Mouse (Mus musculus) midbrain, embryonic 15.5 days (tissue): ENCODE results near the gene Vmn1r189. TPM values are rescaled to one million over a fixed set of nuclear protein-coding genes. Genes with fewer than 3 reads are reported as not detected.
A peak's percentile ranks its signal among the peaks of the same experiment; 100 is the strongest.
"Not testable (repeated sequence)": the region's sequence is repeated elsewhere in the genome, so short reads cannot be mapped to it uniquely, and the experiment has no call there.

Experiments used
- ATAC-seq: fragments of 200-750 bp; cut with Nextera tagmentation; replicated peaks from 2 replicates; pipeline ENCODE4 v1.8.0; 2017; ENCODE audit warnings: moderate TSS enrichment
- H3K27ac ChIP-seq: fragments of 300-500 bp; sonication (generic); 2 replicates; pipeline ENCODE4 v1.5.1; 2015; ENCODE audit warnings: mild to moderate bottlenecking, inconsistent platforms
- H3K27me3 ChIP-seq: fragments of 300-500 bp; sonication (generic); replicated peaks from 2 replicates; pipeline ENCODE4 v1.6.1; 2015; ENCODE audit warnings: inconsistent platforms
- H3K36me3 ChIP-seq: fragments of 300-500 bp; sonication (generic); replicated peaks from 2 replicates; pipeline ENCODE4 v1.6.1; 2015; ENCODE audit warnings: inconsistent platforms
- H3K4me1 ChIP-seq: fragments of 300-500 bp; sonication (generic); 2 replicates; pipeline ENCODE4 v1.6.1; 2015; ENCODE audit warnings: inconsistent platforms
- H3K4me2 ChIP-seq: fragments of 300-500 bp; sonication (generic); 2 replicates; pipeline ENCODE4 v1.6.1; 2015; ENCODE audit warnings: inconsistent platforms, mild to moderate bottlenecking, moderate library complexity
- H3K4me3 ChIP-seq: fragments of 300-500 bp; sonication (generic); 2 replicates; pipeline ENCODE4 v1.5.1; 2015; ENCODE audit warnings: mild to moderate bottlenecking, inconsistent platforms
- H3K9ac ChIP-seq: fragments of 300-500 bp; sonication (generic); 2 replicates; pipeline ENCODE4 v1.6.1; 2015; ENCODE audit warnings: mild to moderate bottlenecking, inconsistent platforms
- H3K9me3 ChIP-seq: fragments of 300-500 bp; sonication (generic); 2 replicates; pipeline ENCODE4 v1.6.1; 2016; ENCODE audit warnings: inconsistent platforms
- WGBS: fragments of 180-500 bp; shearing (Covaris S2); methylation state at CpG from one replicate; pipeline ENCODE4 v1.1.7; 2015; ENCODE audit warnings: mixed read lengths; 5-methylcytosine and 5-hydroxymethylcytosine counted together
- microRNA-seq: library from miRNA; unstranded; fragments of <30 nt; microRNA quantifications from one replicate; pipeline ENCODE4, GENCODE M21; 2016
- polyA plus RNA-seq: library from polyadenylated mRNA; unstranded; fragments of >200 nt; fragmentation: Nextera tagmentation; extraction: Ambion mirVana; gene quantifications from 2 replicates; pipeline ENCODE4 v1.2.1, GENCODE M21; 2015

Gene Vmn1r189
- polyA plus RNA-seq = not detected in 2 replicates

GRCm38 (mm10) chr13:22105724-22106123, at the start of gene Vmn1r189:
Vmn1r189 (minus strand) TSS chr13:22105824.
- not testable (repeated sequence) for H3K4me3 ChIP-seq, H3K27me3 ChIP-seq, ATAC-seq, H3K9me3 ChIP-seq, H3K4me2 ChIP-seq, H3K9ac ChIP-seq, H3K36me3 ChIP-seq, H3K4me1 ChIP-seq, H3K27ac ChIP-seq
- WGBS = 93% methylated on average over 2 of the region's 2 CpGs

DNA sequence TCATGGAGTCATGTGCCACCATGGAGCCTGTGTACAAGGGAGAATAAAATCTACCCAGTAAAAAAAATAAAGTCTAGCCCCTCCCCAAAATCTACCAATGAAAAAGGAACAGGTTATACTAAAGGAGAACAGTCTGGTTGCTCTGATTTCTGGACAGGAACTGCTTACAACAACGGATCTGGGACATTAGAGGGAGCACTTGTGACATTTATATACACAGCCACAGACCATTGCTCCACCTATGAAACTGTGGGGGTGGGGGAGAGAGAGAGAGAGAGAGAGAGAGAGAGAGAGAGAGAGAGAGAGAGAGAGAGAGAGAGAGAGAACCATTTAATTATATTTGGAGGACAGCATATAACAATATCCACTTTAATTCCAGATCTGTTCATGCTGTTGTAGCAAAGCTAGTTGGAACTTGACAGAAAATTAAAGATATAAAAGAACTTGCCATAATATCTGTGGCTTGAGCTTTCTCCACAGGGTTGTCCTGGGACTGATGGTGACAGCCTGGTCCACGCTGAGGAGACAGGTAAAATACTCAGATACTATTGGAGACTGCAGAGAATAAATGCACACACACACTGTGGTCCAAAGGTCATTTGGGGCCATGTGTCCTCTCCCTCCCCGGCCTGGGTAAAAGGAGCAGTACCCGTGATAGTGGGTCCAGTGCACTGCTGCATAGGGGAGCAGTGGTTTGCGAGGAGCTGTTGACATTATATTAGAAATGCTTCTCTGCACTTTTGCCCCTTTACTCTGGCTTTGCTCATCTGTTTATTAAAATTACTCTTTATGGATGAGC, 31.1 kb upstream of the Vmn1r189 start:
- not testable (repeated sequence) for H3K9me3 ChIP-seq, H3K4me2 ChIP-seq, H3K4me3 ChIP-seq, H3K36me3 ChIP-seq, H3K9ac ChIP-seq, H3K27ac ChIP-seq, H3K27me3 ChIP-seq, H3K4me1 ChIP-seq
- 79% methylated on average over 5 of the region's 5 CpGs for WGBS
- peak; percentile 65 for ATAC-seq

DNA sequence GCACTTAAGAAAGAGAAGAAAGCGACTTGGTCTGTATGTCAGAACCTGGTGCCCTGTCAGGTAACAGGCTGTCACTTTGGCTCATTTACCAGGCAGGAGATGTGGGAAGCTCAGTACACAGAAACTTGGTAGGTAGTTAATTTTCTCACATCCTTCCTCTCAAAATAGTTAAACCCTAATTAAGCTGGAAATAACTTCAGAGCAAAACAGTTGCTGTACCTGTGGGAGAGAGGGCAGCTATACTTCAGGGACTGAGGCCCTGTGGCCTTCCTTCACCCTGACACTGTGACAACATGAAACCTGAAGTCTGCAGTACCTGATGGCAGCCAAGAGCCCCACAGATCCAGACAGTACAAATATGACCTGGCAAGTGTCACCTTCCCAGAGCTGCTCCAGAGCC, 21.5 kb downstream of the Vmn1r189 start, which contains the start of gene Vmn1r188:
Vmn1r188 (plus strand) TSS at position 301 of the 400 bp plus-strand sequence.
- WGBS = 92% methylated on average over 1 of the region's 1 CpGs
- H3K4me1 ChIP-seq, H3K4me2 ChIP-seq: not testable (repeated sequence)

DNA sequence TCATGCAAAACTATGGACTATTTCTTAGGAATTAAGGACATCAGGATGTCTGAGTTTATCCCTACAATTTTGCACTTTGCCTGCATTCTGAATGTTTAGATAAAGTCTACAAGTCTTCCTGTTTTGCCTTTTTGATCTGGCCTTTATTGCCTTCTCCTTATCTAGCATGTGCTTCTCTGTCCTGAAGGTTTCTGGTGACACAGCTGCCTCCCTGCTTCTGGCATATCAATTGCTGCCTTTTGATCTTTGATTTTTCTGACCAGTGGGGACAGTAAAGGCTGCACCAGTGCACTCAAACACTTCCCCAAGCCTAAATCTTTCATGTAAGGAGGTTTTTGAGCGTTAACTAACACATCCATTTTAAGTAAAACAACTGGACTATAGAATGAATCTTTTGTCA, 42.2 kb downstream of the Vmn1r189 start:
- H3K9me3 ChIP-seq = 0 out of 2 replicates have a peak, but pooled peaks cover 4% of the 10 kb centered on the region
- 63% methylated on average over 1 of the region's 1 CpGs for WGBS
- H3K27ac ChIP-seq = no peak overlapping the region
- H3K4me1 ChIP-seq = no peaks in the 10 kb centered on the region
- H3K27me3 ChIP-seq = no peaks in the 10 kb centered on the region
- no peak for ATAC-seq
- no peaks in the 10 kb centered on the region for H3K36me3 ChIP-seq
- no peak overlapping the region for H3K4me3 ChIP-seq
- H3K9ac ChIP-seq = no peak overlapping the region
- no peak overlapping the region for H3K4me2 ChIP-seq

More for the DNA sequence above, 21.5 kb downstream of the Vmn1r189 start, which contains the start of gene Vmn1r188:
- not testable (repeated sequence) for H3K9me3 ChIP-seq, ATAC-seq, H3K27ac ChIP-seq, H3K36me3 ChIP-seq, H3K27me3 ChIP-seq, H3K4me3 ChIP-seq, H3K9ac ChIP-seq

GRCm38 (mm10) chr13:22061422-22061821, 44.2 kb downstream of the Vmn1r189 start:
- H3K4me3 ChIP-seq = no peak overlapping the region
- WGBS = 93% methylated on average over 1 of the region's 1 CpGs
- H3K9me3 ChIP-seq = 0 out of 2 replicates have a peak, but pooled peaks cover 2% of the 10 kb centered on the region
- H3K4me1 ChIP-seq = no peaks in the 10 kb centered on the region
- no peaks in the 10 kb centered on the region for H3K27me3 ChIP-seq
- no peak for ATAC-seq
- no peaks in the 10 kb centered on the region for H3K36me3 ChIP-seq
- no peak overlapping the region for H3K4me2 ChIP-seq
- H3K27ac ChIP-seq = no peak overlapping the region
- no peak overlapping the region for H3K9ac ChIP-seq

DNA sequence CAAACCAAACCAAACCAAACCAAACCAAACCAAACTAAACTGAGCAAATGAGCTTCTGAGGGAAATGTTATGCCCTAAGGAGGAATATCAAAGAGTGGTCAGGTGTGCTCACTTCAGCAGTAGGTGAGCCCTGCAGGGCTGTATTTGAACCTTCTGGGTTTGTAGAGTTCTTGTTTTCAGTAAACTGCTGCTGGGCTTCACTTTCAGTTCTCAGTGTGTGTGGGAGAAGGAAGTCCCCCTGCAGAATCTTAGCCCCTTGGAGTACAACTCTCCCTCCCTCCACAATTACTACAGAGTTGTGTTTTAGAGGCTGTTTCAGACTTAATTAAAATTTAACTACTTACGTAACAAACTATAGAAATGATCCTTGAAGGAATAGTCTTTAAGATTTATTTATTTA, 51.9 kb downstream of the Vmn1r189 start:
- H3K27me3 ChIP-seq = no peaks in the 10 kb centered on the region
- ATAC-seq = no peak
- WGBS = 94% methylated on average over 1 of the region's 1 CpGs

GRCm38 (mm10) chr13:22051523-22051859, 54.1 kb downstream of the Vmn1r189 start:
- WGBS = 13% methylated on average over 5 of the region's 5 CpGs
- peak overlapping the region; percentile 55 for H3K9ac ChIP-seq
- H3K9me3 ChIP-seq = no peaks in the 10 kb centered on the region
- peak overlapping the region; percentile 70 for H3K4me2 ChIP-seq
- no peaks in the 10 kb centered on the region for H3K27me3 ChIP-seq
- peaks cover 7% of the 10 kb centered on the region for H3K4me1 ChIP-seq
- no peaks in the 10 kb centered on the region for H3K36me3 ChIP-seq
- peak overlapping the region; percentile 65 for H3K4me3 ChIP-seq
- peak overlapping the region; percentile 91 for H3K27ac ChIP-seq
- ATAC-seq = peak; percentile 56; the same call in 1 of the 2 replicates

More for the DNA sequence above, 51.9 kb downstream of the Vmn1r189 start:
- Histone ChIP-seq H3K4me1 (peaks cover 7% of the 10 kb centered on the region), H3K9ac (no peak overlapping the region), H3K4me3 (no peak overlapping the region), H3K9me3 (no peaks in the 10 kb centered on the region), H3K27ac (no peak overlapping the region), H3K4me2 (no peak overlapping the region), H3K36me3 (no peaks in the 10 kb centered on the region)

GRCm38 (mm10) chr13:22050591-22051522, 54.8 kb downstream of the Vmn1r189 start:
- Histone ChIP-seq H3K4me2 (peak overlapping the region; percentile 70), H3K9me3 (no peaks in the 10 kb centered on the region), H3K36me3 (no peaks in the 10 kb centered on the region), H3K27me3 (no peaks in the 10 kb centered on the region), H3K27ac (peak overlapping the region; percentile 91), H3K4me3 (peak overlapping the region; percentile 65), H3K4me1 (peaks cover 7% of the 10 kb centered on the region), H3K9ac (peak overlapping the region; percentile 55)
- WGBS = under 1% methylated on average over 52 of the region's 52 CpGs
- peak; percentile 96 for ATAC-seq

Small RNA genes within 50 kb of the gene (microRNA-seq; reads per million reads assigned to microRNA genes)
- gene Gm26300 = not detected

Other genes with a start within 250 kb of the Vmn1r189 start
- gene Zfp184, start 160.7 kb downstream of the Vmn1r189 start, polyA plus RNA-seq = 14.0 TPM in 2 replicates
- not detected in 2 replicates for gene Pom121l2, start 124.6 kb downstream of the Vmn1r189 start, polyA plus RNA-seq
- gene Prss16, start 96.1 kb downstream of the Vmn1r189 start, polyA plus RNA-seq = not detected in 2 replicates
- 1.9 TPM in 1 of 2 replicates, not detected in the other for gene Hist1h2ah, start 70.3 kb downstream of the Vmn1r189 start, polyA plus RNA-seq
- 0.54 and 0.63 TPM in 2 replicates for gene Hist1h2bk, start 70.0 kb downstream of the Vmn1r189 start, polyA plus RNA-seq
- gene Hist1h4i, start 64.5 kb downstream of the Vmn1r189 start, polyA plus RNA-seq = 5.7 and 7.7 TPM in 2 replicates
- 5.4 and 6.8 TPM in 2 replicates for gene Hist1h2ag, start 62.9 kb downstream of the Vmn1r189 start, polyA plus RNA-seq
- 2.9 and 3.0 TPM in 2 replicates for gene Hist1h2bj, start 62.6 kb downstream of the Vmn1r189 start, polyA plus RNA-seq
- gene Vmn1r188, start 21.4 kb downstream of the Vmn1r189 start, polyA plus RNA-seq = not detected in 2 replicates
- gene Vmn1r191, start 78.1 kb upstream of the Vmn1r189 start, polyA plus RNA-seq = not detected in 2 replicates
- gene Vmn1r192, start 85.3 kb upstream of the Vmn1r189 start, polyA plus RNA-seq = not detected in 2 replicates
- not detected in 2 replicates for gene Vmn1r193, start 117.3 kb upstream of the Vmn1r189 start, polyA plus RNA-seq
- not detected in 2 replicates for gene Vmn1r194, start 138.4 kb upstream of the Vmn1r189 start, polyA plus RNA-seq
- gene Vmn1r195, start 164.7 kb upstream of the Vmn1r189 start, polyA plus RNA-seq = not detected in 2 replicates
- not detected in 2 replicates for gene Vmn1r196, start 184.1 kb upstream of the Vmn1r189 start, polyA plus RNA-seq
- gene Vmn1r197, start 218.8 kb upstream of the Vmn1r189 start, polyA plus RNA-seq = not detected in 2 replicates
- gene Vmn1r198, start 244.5 kb upstream of the Vmn1r189 start, polyA plus RNA-seq = not detected in 2 replicates